Mouse (Mus musculus): Measurements from ENCODE around the gene Crybg1.

- TF ChIP-seq EP300 (IDR thresholded peaks at IDR 0.05), result no peak
- TF ChIP-seq CTCF (IDR thresholded peaks at IDR 0.05), result peak; percentile 47
These were observed 145.0 kb downstream of the Crybg1 start for GRCm38 (mm10) chr10:44003551-44004151.

All from lung, postnatal 0 days (tissue).